Mouse (Mus musculus): ENCODE measurements around the gene Abo.
A peak's percentile ranks its signal among the peaks of the same experiment; 100 is the strongest.

Abo gene

DNA sequence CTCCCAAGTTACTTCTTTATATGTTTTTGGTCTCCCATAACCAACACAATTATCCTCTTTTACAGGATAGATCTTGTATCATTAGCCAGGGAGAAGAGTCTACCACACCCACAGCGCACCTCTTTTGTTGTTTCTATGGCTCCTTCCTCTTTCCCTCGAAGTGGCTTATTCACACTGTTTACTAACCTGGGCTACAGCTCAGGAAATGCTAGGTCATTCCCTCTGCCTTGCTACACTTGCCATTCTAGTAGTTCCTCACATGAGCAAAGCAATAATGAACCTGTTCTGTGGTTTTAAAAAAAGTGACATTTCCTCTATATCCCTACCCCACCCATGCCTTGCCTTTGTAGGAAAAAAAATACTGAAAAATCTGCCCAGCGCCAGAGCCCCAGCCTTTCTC, 1.9 kb downstream of the Abo start:
- no peak for DNase-seq

DNA sequence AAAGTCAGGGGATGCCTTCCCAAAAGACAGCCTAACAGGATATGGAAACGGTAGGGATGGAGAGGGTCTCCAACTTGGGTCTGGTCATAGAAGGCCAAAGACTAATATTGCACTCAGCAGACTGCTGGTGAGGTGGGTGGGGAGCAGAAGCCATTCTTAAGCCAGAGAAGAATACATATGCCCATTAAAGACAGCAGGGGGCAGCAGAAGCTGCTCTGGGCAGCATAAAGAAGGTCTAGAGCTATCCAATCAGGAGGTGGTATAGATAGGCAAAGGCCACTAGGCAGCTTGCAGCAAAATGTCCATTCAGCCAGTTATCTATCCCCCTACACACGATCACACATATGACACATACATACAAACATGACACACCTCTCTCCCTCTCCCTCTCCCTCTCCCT, 17.1 kb downstream of the Abo start:
- DNase-seq = peak in 1 of 2 experiments; percentile 39

DNA sequence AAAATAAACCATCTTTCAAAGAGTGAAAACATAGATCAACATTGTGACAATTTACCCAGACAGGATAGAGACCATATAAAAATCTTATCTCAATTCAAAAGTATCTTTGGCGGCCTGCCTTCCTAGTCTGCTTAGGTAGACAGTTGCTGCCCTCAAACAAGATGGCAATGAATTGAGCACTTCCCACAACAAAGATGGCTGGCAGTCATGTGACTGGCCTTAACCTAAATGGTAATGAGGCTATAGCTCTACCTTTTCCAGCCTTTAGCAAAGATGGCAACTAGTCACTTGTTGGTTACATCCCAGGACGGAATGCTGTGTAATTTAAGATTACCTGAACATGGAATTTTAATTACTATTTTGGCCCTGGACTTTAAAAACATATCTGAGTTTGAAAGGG, 32.3 kb downstream of the Abo start:
- DNase-seq = no peak

DNA sequence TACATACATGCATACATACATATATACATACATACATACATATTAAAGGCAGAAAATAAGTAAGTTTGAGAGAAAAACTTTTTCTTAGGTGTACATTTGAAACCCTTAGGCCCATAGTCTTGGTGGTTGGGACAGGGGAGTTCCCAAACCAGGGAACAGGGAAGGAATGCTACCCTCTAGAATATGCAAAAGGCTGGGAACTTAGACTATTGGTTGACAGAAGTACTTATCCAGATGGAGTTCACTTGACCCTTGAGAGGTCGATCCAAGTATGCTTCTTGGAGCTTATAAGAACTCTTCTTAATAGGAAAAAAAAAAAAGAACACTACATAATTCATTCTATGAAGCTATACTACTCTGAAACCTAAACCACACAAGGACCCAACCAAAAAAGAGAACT, 36.7 kb downstream of the Abo start:
- DNase-seq = no peak

DNA sequence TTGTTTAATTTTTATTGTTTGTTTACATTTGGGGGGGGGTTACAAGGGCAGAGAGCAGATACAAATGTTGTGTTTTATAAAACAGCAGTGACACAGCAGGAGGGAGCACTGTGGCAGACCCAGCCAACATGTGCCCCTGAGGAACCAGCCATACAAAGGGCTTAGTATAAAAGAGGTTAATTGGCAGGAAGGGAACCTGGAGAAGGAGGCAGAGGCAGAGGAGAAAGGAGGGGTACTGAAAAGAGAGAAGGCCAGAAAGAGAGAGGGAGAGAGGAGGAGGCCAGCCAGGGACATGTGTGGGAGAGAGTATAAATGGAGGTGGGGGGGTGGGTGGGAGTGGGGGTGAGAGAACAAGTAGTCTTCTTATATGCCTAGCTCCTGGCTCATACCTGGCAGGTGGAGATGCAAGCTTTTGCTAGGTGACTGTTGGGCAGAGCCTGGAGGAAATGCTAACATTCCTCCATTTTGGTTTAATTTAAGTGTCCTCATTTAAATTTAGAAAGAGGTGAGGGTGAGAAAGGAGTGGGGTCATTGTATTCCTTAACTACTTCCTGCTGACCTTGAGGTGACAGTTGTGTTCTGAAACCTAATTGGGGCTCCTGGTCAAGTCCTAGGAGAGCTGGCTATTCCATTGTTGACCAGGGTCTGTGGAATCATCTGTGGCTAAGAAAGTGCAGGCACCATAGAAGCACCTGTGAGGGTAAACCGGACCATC, 37.4 kb downstream of the Abo start:
- DNase-seq = no peak

Measured in lung, postnatal 4 days (tissue).